Mouse (Mus musculus) E14TG2a.4 (cell line): Measurements from ENCODE around the gene Ercc1.

Experiments used
- CTCF ChIP-seq: conservative IDR thresholded peaks from 2 replicates; pipeline ENCODE4 v1.5.1; 2014; ENCODE audit warnings: low read length
- POU5F1 ChIP-seq: IDR thresholded peaks from 2 replicates; pipeline ENCODE4 v1.6.1; 2014; ENCODE audit warnings: low read length, borderline replicate concordance

DNA sequence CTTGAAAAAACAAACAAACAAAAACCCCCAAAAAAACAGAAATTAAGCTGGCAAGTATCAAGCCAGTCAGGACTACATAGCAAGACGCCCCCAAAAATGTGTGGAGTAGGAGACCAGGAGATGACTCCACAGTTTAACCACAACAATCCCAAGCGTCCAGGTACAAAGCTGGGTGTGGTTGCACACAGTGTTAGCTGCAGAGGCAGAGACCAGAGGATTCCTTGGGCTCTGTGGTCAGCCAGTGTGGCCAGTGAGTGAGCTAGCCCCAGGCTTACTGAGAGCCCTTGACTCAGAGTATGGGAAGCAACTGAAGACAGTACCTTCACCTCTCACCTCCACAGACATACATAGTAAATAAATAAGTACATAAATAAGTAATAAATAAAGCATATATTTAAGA lies 12.7 kb upstream of the Ercc1 start:
- TF ChIP-seq CTCF = no peak
- TF ChIP-seq POU5F1 = no peak
